Mouse (Mus musculus) adrenal gland, adult 2 months (tissue): ENCODE measurements around the gene Olfr5. TPM values are rescaled to one million over a fixed set of nuclear protein-coding genes. Genes with fewer than 3 reads are reported as not detected.
A peak's percentile ranks its signal among the peaks of the same experiment; 100 is the strongest.
"Not testable (repeated sequence)": the region's sequence is repeated elsewhere in the genome, so short reads cannot be mapped to it uniquely, and the experiment has no call there.

Experiments used
- DNase-seq: peaks from one replicate; pipeline ENCODE4 v3.0.0; 2021
- long read RNA-seq: library from polyadenylated mRNA; stranded (forward); transcript quantifications from one replicate; pipeline ENCODE4 v2.0.0, GENCODE M21; 2021
- polyA plus RNA-seq: library from polyadenylated mRNA; depleted of rRNA; stranded (reverse); fragments of >200 nt; gene quantifications from 2 replicates; pipeline ENCODE4 v1.2.3, GENCODE M21; 2012; rRNA removed
- total RNA-seq, 2 experiments: library from RNA; stranded (reverse); gene quantifications; 2 replicates each; pipeline ENCODE4 v1.2.3; 2021

The Olfr5 gene
- total RNA-seq (not detected), polyA plus RNA-seq (not detected in 2 replicates)
- long read RNA-seq: 0 reads

- DNase-seq: no peak
Observed at GRCm38 (mm10) chr7:6486841-6487240, at the start of gene Olfr5. TSS of gene Olfr5 (minus strand) at chr7:6486941.

- no peak for DNase-seq
Observed at GRCm38 (mm10) chr7:6526141-6526540, 39.4 kb upstream of the Olfr5 start.

- no peak for DNase-seq
Observed at GRCm38 (mm10) chr7:6525001-6525400, 38.3 kb upstream of the Olfr5 start.

GRCm38 (mm10) chr7:6522850-6523249 is 36.1 kb upstream of the Olfr5 start, which contains the start of gene Olfr1349:
TSS of gene Olfr1349 (minus strand) at chr7:6522950.
- no peak for DNase-seq

DNA sequence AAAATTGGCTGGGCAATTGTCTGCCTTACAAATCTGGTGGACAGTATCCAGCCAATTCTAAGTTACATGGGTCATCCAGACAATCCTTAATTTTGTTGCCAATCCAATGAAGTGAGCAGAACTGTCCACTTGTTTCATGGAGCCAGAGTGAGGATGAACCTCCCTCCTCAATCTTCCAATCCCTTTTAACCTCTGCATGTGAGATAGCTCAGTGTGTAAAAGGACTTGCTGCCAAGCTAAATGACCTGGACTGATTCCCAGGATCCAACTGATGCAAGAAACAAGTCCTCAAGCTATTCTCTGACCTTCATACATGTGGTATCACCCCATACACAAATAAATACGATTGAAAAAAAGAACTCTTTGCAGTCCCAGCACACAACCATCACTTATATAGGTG is 34.9 kb upstream of the Olfr5 start:
- no peak for DNase-seq

DNA sequence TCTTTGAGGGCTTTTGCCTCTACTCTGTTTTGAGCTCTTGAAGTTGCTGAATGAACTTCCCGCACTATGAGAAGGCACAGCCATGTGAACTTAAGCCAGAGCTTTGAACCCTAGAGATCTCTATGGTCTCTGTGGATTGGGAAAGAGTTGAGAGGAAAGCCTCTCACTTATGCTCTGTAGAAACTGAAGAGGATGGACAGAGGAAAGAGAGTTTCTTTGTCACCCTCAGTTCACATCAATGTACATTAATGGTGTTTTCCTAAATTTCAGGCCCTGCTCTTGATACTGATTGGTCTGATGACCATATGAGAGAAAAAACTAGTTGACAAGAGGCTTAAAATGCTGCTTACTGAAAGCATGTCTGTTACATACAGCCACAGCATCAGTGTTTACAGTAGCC is 21.9 kb upstream of the Olfr5 start, which contains the start of gene Olfr1348:
Gene Olfr1348, minus strand, starts transcription at position 101 of the 400 bp plus-strand sequence.
- DNase-seq: no peak

- DNase-seq: no peak
Observed at GRCm38 (mm10) chr7:6499655-6500054, 12.9 kb upstream of the Olfr5 start, which contains the start of gene Olfr1347. TSS of gene Olfr1347 (minus strand) at chr7:6499755.

DNA sequence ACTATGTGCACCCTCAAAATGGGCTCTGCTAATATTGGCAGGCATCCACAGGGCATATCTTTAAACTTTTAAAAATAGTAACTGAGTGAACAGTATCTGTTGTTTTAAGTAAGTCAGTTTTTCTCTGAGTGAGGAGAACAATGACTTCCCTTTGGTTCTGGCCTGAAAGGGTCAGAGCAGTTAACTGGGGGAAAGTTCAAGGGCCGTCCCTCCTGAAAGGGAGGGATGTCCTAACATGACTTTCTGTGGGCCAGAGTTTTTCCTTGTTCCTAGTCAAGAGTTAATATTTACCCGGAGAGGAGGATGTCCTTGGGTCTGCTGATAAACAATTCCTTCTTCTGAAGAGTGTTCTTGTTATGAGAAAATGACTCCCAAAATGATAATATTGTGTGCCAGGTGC is 9.1 kb downstream of the Olfr5 start:
- not testable (repeated sequence) for DNase-seq

DNA sequence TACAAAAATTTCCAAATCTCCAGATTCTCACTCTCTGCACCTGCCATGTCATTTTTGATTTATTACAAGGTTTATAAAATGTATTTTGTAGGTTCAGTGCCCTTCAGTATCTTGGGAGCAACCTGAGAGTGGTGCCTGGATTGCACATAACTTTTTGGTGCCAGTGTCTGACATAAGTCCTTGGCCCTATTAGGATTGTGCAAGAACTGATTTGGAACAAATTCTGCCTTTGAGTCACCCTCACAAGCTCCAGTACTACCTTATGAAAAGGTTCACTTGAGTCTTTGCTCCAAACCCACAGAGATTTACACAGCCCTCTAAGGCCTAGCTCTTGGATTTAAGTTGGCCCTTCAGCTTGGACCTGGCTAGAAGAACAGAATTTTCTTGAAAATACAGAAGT is 19.8 kb downstream of the Olfr5 start, which contains the start of gene Olfr1346:
Gene Olfr1346, plus strand, starts transcription at position 151 of the 400 bp plus-strand sequence.
- DNase-seq: peak; percentile 15

GRCm38 (mm10) chr7:6456399-6456798 is 30.3 kb downstream of the Olfr5 start:
- DNase-seq: no peak

GRCm38 (mm10) chr7:6455868-6456267 is 30.9 kb downstream of the Olfr5 start, which contains the start of gene Olfr1336:
TSS of gene Olfr1336 (plus strand) at chr7:6456168.
- DNase-seq: no peak

DNA sequence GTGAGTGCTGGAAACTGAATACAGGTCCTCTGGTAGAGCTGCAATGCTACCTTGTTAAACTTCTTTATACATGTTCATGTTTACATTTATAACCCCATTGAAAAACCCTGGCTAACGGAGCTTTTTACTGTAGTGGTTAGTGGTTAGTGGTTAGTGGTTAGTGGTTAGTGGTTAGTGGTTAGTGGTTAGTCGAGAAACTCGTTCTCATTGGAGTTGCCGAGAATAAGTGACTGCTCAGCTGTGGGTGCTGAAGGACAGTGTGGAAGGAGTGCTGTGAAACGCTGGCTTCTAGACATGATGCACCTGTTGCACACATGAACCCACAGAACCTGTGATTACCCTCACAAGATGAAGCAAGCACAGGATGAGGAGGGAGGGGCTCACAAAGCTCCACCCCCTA is 39.0 kb downstream of the Olfr5 start:
- no peak for DNase-seq

- no peak for DNase-seq
Observed at GRCm38 (mm10) chr7:6441173-6441572, 45.6 kb downstream of the Olfr5 start.

DNA sequence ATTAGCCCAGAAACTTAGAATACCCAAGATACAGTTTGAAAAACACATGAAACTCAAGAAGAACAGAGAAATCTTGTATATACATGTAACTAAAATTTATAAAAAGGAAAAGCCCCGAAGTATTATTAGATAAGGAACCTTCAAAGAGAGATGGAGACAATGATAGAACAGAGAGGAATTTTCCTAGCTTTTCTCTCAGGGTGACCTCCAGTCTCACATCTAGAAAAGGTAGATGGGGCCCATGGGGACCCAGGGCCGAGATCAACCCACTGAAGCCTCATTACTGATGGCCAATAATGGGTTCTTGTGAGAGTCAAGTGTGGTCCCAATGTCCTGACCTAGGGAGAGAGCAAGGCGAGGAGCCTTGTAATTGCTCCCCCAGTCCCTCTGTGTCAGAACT is 48.4 kb downstream of the Olfr5 start, which contains the start of gene Olfr1344:
Gene Olfr1344, plus strand, starts transcription at position 301 of the 400 bp plus-strand sequence.
- DNase-seq: no peak

- DNase-seq: peak; percentile 21
Observed at GRCm38 (mm10) chr7:6430342-6430741, 56.4 kb downstream of the Olfr5 start.

GRCm38 (mm10) chr7:6429381-6429780 is 57.4 kb downstream of the Olfr5 start:
- DNase-seq: no peak

Other genes with a start within 250 kb of the Olfr5 start
- gene Epp13, start 234.2 kb downstream of the Olfr5 start, total RNA-seq: not detected
- gene Epp13, start 234.2 kb downstream of the Olfr5 start, polyA plus RNA-seq: not detected in 2 replicates
- 1 to 10 TPM; 6.5 to 6.6 TPM for gene Zfp667, start 200.4 kb downstream of the Olfr5 start, total RNA-seq
- 0.37 and 0.45 TPM in 2 replicates for gene Zfp667, start 200.4 kb downstream of the Olfr5 start, polyA plus RNA-seq
- gene Zfp583, start 155.7 kb downstream of the Olfr5 start, total RNA-seq: 1 to 10 TPM; 2.5 to 3.5 TPM
- 0.52 and 1.5 TPM in 2 replicates for gene Zfp583, start 155.7 kb downstream of the Olfr5 start, polyA plus RNA-seq
- 1 to 10 TPM in 1 of 2 experiments, under 1 TPM in 1; 0.58 to 1.0 TPM for gene Gm3854, start 143.2 kb downstream of the Olfr5 start, total RNA-seq
- gene Gm3854, start 143.2 kb downstream of the Olfr5 start, polyA plus RNA-seq: 0.06 TPM in 1 of 2 replicates, not detected in the other
- gene Zfp78, start 123.7 kb downstream of the Olfr5 start, total RNA-seq: 1 to 10 TPM; 1.9 to 3.0 TPM
- 0.02 and 0.20 TPM in 2 replicates for gene Zfp78, start 123.7 kb downstream of the Olfr5 start, polyA plus RNA-seq
- gene Zfp28, start 103.6 kb downstream of the Olfr5 start, total RNA-seq: 1 to 10 TPM; 1.4 to 2.5 TPM
- 1.1 and 1.3 TPM in 2 replicates for gene Zfp28, start 103.6 kb downstream of the Olfr5 start, polyA plus RNA-seq
- under 1 TPM; 0.37 to 0.97 TPM for gene Smim17, start 88.2 kb downstream of the Olfr5 start, total RNA-seq
- gene Smim17, start 88.2 kb downstream of the Olfr5 start, polyA plus RNA-seq: 0.03 TPM in 2 replicates
- not detected for gene Gm20715, start 76.7 kb downstream of the Olfr5 start, total RNA-seq
- gene Gm20715, start 76.7 kb downstream of the Olfr5 start, polyA plus RNA-seq: not detected in 2 replicates
- gene Olfr1344, start 48.3 kb downstream of the Olfr5 start, total RNA-seq: not detected
- 0.34 and 0.76 TPM in 2 replicates for gene Olfr1344, start 48.3 kb downstream of the Olfr5 start, polyA plus RNA-seq
- not detected for gene Olfr1336, start 30.8 kb downstream of the Olfr5 start, total RNA-seq
- not detected in 2 replicates for gene Olfr1336, start 30.8 kb downstream of the Olfr5 start, polyA plus RNA-seq
- gene Olfr1346, start 19.8 kb downstream of the Olfr5 start, total RNA-seq: not detected
- gene Olfr1346, start 19.8 kb downstream of the Olfr5 start, polyA plus RNA-seq: not detected in 2 replicates
- not detected for gene Olfr1347, start 12.8 kb upstream of the Olfr5 start, total RNA-seq
- gene Olfr1347, start 12.8 kb upstream of the Olfr5 start, polyA plus RNA-seq: not detected in 2 replicates
- gene Olfr1348, start 21.8 kb upstream of the Olfr5 start, total RNA-seq: not detected
- not detected in 2 replicates for gene Olfr1348, start 21.8 kb upstream of the Olfr5 start, polyA plus RNA-seq
- not detected for gene Olfr1349, start 36.0 kb upstream of the Olfr5 start, total RNA-seq
- not detected in 2 replicates for gene Olfr1349, start 36.0 kb upstream of the Olfr5 start, polyA plus RNA-seq
- not detected for gene Olfr1350, start 77.9 kb upstream of the Olfr5 start, total RNA-seq
- gene Olfr1350, start 77.9 kb upstream of the Olfr5 start, polyA plus RNA-seq: not detected in 2 replicates
- gene Zim1, start 209.5 kb upstream of the Olfr5 start, total RNA-seq: 1 to 10 TPM; 3.2 to 4.3 TPM
- 0.29 and 0.36 TPM in 2 replicates for gene Zim1, start 209.5 kb upstream of the Olfr5 start, polyA plus RNA-seq
- gene Peg3, start 243.5 kb upstream of the Olfr5 start, total RNA-seq: 10 to 100 TPM; 41.3 to 41.5 TPM
- gene Peg3, start 243.5 kb upstream of the Olfr5 start, polyA plus RNA-seq: 2.7 and 3.0 TPM in 2 replicates
- 1 to 10 TPM; 1.2 to 1.4 TPM for gene Usp29, start 243.6 kb upstream of the Olfr5 start, total RNA-seq
- 0.08 and 0.31 TPM in 2 replicates for gene Usp29, start 243.6 kb upstream of the Olfr5 start, polyA plus RNA-seq